In the genomic region with DNA sequence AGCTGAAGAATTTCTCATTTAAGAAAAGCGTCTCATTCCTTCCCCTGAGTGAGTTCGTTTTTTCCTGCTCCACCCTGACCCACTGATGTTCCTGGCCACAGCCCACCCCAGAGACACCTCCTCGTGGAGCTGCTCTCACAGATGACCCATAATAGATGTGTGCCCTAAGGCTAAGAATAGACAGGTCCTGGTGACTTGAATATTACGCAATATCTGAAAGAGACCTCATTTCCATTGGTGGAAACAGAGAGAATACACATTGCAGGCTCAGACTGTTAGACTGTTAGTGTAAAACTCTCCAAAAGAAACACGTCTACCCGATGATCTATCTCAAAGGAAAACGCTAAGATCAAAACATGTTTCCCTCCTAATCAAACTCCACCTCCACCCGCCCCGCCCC, we compare ENCODE assay signal across 13 mouse cellular contexts.
"Had no signal": no experiment of that assay in that cellular context is flagged by ENCODE, and none has a peak within 500 bp of the region (broad histone marks: within the 10 kb centered on the region; RNA-seq: fewer than 3 reads in every experiment).

No protein-coding gene starts in this region.

- H3K9me3 ChIP-seq: limb, embryonic 10.5 days; liver, embryonic 12.5 days; midbrain, embryonic 10.5 days had no signal

- H3K4me3 ChIP-seq: layer of hippocampus, adult 2 months; limb, embryonic 10.5 days; liver, embryonic 12.5 days; midbrain, embryonic 10.5 days had no signal

- DNase-seq: kidney, adult 11 months; kidney, adult 9 months; kidney, postnatal 4 days; liver, postnatal 0 days; lung, postnatal 36 days; right cerebral cortex, postnatal 14 days; thymus, postnatal 36 days had no signal

- H3K4me2 ChIP-seq: liver, embryonic 12.5 days had no signal

- H3K9ac ChIP-seq: liver, embryonic 12.5 days; liver, postnatal 0 days had no signal

- H3K27ac ChIP-seq: kidney, postnatal 0 days; layer of hippocampus, adult 2 months; limb, embryonic 10.5 days; liver, embryonic 12.5 days; midbrain, embryonic 10.5 days had no signal

- H3K27me3 ChIP-seq: liver, embryonic 12.5 days had no signal

- H3K36me3 ChIP-seq: limb, embryonic 10.5 days; liver, embryonic 12.5 days; midbrain, embryonic 10.5 days had no signal

- H3K4me1 ChIP-seq: limb, embryonic 10.5 days had no signal

- ATAC-seq: liver, embryonic 12.5 days; liver, postnatal 0 days; midbrain, embryonic 16.5 days had no signal
